Mouse (Mus musculus) spleen, postnatal 4 days (tissue): ENCODE measurements around the gene Zbtb2.
A peak's percentile ranks its signal among the peaks of the same experiment; 100 is the strongest.

Experiments used
- DNase-seq, 2 experiments: peaks; one replicate each; pipeline ENCODE4 v3.0.0; 2022; ENCODE audit warnings: low spot score in 2 of 2

Gene Zbtb2

DNA sequence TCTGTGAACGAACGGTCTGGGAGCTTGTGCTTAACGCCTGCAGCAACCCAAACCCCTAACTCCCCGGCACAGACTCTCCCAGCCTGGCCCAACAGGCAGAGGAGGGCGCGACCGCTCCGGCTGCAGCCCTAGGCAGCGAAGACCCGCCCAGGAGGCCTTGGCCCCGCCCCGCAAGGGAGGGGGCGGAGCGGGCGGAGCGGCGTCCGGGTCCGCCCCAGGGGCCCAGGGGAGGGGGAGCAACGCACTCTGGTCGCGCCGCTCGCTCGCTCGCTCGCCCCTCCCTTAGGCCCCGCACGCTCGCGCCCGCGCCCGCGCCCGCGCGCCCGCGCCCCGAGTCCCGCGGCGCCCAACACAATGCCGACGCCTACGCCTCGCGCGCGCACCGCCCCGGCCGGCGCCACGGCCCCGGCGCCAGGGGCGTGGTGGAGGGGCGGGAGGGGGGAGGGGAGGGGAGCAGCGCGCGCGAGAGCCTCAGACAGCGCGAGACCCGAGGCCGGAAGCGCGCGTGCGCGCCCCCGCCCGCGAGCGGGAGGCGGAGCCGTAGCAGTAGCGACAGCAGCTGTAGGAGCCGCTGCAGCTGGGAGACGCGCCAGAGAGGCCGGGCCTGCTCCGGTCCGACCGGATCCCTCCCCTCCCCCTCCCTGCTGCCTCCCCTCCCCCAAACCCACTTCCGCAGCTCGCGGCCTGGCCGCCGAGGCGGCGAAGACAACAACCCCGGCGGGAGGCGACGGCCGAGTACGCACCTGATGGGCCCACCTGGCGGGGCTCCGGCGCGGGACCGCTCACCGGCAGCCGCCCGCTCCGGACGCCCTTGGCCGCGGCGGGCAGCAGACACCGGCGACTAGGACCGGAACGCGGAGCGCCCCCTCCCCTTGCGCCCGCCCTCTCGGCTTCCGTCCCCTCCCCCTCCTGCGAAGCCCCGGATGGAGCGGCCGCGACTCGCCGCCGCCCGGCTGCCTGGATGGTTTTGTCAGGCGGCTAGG is 1.0 kb downstream of the Zbtb2 start:
- peak; percentile 93 to 95 for DNase-seq

DNA sequence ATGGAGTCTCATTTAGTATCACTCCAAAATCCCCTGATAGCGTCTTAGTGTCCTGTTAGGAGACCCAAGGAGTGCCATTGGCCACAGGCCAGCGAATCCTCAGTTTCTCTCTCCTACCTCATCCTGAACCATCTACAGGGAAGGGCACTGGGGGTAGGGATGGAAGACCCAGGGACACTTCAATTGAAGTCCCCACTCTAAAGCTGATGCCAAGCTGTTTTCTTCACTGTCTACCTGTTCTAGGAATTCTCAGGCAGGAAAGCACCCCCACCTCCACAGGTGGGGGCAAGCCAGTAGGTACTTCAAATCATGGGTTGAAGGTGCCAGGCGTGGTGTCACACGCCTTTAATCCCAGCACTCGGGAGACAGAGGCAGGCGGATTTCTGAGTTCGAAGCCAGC is 3.7 kb downstream of the Zbtb2 start:
- no peak for DNase-seq

DNA sequence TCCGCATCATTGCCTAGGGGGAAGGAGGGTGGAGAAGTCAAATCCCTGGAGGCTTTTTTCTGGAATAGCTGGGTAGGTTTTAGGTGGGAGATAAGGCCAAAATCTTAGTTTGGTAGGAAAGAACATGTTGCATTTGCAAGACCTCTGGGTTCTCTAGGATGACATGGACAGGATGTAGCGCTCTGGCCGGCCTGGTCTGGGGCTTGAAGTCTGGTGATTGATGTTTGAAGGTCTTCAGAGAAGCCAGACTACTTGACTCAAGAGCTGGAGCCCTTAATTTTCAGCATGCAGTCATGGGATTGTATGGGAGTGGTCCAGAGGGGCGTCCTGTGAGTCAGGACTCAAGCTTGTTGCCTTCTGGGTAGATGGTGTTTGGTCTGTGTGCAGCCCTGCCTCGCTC is 7.2 kb downstream of the Zbtb2 start:
- DNase-seq = no peak

DNA sequence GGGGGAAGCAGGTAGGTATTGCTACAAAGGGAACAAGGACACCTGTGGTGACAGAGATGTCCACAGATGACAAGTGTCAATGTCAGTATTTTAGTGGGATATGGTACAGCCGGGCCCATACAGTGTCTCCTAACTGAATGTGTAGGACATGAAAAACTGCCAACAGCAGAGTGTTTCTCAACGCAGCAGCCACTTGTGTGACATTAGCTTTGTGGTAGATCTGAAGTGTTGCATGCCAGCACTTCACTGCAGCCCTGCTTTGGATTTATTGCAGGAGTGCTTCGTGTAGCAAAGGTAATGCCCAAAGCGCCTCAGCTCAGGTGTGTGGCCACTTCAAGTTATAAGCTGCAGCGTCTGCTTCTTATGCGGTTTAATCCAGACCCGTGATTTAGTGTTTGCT is 11.0 kb downstream of the Zbtb2 start:
- no peak for DNase-seq

DNA sequence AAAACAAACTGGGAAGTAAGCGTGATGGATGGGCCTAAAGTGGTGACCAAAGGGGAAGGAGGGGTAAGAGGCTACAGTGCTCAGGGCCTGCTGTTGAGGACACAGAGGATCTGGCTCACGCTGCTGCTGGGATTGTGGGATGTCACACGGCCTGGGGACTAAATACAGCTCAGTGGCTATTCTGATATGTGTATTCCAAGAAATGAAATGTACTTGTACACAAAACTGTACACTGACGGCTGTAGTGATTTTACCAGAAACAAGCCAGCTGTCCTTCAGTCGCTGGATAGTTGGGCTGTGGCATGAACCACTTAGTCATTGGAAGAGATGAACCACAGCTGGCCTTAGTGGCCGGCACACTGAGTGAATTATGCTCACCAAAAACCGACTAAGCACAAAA is 11.4 kb downstream of the Zbtb2 start:
- DNase-seq = no peak

DNA sequence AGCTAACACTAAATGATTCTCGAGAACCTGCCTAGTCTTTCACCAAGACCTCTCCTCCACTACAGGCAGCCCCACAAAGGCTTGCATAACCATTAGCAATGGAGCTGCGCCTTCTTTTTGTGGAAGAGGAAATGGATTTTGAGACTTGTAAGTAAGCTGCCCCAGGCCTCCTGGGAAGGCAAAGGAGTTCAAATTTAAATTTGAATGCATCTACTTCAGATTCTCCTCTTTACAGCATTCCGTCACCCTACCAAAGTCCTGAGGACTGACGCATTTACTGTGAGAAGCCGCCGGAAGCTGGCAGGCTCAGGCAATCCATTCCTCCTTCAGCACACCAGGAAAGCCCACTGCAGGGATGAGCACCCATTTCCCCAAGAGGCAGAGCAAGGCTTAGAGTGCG is 12.6 kb downstream of the Zbtb2 start:
- DNase-seq = no peak

DNA sequence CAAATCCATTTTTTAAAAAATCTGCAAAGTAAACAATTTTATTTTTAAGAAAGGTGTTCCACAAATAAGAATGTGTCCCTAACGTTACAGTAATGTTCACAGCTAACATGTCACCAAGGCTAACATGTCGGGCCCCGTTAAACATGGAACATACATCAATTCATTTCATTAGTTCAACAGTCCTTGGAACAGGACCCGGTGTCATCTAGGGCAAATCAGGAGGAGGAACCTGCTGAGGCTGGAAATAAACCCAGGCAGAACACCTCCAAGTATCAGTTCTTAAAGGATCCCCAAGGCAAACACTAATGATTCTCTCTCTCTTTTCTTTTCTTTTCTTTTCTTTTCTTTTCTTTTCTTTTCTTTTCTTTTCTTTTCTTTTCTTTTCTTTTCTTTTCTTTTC is 13.2 kb downstream of the Zbtb2 start:
- no peak for DNase-seq

DNA sequence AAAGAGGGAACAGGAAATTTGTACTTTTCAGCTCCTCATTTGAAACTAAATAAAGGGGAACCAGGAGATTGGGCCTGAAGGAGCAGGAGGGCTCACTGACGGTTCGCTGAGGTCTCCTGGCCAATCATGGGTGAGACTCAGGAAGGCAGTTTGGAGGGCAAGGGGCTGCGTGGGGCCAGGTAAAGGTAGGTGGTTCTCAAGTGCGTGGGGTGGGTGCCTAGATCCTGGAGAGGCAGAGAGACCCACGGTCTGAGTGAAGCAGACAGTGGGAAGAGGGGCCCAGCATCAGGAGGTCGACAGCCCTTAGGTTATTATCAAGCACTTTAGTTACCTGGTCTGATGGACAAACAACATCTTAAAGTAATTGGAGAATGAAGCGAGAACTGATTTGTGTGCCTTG is 13.7 kb downstream of the Zbtb2 start:
- DNase-seq = no peak

DNA sequence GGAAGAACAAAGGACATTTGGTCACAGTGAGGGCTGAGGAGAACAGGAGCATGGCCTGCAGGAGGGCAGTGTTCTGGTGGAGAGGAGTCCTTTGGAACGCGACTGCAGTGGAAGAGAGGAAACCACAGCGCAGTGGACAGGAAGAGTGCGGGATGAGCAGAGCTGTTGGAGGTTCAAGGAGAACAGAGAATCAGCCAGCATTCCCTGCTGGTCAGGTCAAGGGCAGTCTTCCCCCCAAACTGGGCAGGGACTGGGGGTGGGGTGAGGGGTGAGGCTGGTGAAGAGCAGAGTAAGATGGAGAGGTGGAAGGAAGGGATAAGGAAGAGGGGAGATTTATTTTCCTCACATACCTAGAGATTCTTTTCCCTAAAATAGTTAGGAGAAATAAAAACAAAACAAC is 14.3 kb downstream of the Zbtb2 start:
- no peak for DNase-seq

DNA sequence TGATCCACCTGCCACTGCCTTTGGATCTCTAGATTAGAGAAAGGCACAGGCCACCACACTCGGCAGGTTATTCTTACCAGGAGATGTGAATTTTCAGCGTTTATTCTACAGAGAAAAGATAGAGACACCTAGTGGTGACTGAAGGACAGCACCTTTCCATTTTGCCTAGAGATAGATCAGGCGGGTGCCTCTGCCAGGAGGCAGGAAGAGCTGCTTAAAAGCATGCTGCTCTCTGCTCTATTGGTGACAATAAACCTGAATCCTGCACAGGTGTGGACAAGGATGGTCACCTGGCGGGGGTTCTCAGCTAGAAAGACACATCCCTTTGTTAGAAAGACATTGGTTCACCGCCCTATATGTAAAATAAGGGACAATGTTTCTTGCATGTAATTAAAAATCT is 15.9 kb downstream of the Zbtb2 start:
- no peak for DNase-seq

DNA sequence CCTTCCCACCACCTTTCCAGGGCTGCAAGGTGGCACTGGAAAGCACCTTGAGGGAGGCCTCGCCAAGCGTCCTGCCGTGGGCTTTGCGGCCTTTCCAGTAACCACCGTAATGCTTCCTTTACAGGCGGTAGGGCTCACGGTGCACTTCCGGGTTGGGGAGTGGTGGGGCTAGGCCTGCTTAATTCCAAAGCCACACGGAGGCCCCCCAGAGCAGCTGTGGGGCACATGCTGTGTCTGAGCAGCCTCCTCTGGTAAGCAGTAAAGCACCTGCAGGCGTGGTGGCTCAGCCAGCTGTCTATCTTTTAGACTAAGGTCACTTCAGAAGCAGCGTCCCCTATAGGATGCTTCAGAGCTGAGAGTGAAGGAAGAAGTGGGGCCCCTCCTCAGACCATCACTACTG is 17.8 kb downstream of the Zbtb2 start:
- no peak for DNase-seq

DNA sequence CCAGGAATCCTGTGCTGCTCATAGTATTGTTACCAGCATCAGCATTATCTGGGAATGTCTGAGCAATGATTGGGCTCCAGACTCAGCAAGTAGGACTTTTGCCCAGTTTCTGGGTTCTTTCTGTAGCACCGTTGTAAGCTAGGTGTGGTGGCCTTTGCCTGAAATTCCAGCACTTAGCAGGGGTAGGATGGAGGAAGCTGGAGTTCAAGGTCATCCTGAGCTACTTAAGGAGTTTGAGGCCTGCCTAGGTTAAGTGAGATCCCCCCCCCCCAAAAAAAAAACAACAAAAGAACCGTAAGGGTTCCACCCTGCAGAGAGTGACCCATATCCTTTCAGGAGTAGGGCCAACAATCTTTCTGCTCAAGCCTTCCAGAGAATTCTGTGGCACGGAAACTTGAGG is 23.3 kb downstream of the Zbtb2 start:
- DNase-seq = no peak

DNA sequence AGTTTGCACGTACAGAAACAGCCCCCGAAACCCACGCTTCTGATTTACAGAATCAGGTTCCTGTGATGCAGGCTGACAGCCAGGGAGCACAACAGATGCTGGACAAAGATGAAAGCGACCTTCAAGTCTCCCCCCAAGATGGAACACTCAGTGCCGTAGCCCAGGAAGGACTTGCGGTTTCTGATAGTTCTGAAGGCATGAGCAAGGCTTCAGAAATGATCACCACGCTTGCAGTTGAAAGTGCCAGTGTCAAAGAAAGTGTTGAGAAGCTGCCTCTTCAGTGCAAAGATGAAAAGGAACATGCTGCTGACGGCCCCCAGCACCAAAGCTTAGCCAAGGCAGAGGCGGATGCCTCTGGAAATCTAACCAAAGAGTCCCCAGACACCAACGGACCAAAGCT is 30.5 kb downstream of the Zbtb2 start:
- no peak for DNase-seq

DNA sequence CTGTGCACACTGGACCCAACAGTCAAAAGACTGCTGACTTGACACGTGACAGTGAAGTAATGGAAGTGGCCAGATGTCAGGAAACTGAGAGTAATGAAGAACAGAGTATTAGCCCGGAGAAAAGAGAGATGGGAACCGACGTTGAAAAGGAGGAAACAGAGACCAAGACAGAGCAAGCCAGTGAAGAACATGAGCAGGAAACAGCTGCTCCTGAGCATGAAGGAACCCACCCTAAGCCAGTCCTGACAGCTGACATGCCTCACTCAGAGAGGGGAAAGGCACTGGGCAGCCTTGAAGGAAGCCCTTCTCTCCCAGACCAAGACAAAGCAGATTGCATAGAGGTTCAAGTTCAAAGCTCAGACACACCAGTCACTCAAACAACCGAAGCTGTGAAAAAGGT is 31.3 kb downstream of the Zbtb2 start:
- no peak for DNase-seq

DNA sequence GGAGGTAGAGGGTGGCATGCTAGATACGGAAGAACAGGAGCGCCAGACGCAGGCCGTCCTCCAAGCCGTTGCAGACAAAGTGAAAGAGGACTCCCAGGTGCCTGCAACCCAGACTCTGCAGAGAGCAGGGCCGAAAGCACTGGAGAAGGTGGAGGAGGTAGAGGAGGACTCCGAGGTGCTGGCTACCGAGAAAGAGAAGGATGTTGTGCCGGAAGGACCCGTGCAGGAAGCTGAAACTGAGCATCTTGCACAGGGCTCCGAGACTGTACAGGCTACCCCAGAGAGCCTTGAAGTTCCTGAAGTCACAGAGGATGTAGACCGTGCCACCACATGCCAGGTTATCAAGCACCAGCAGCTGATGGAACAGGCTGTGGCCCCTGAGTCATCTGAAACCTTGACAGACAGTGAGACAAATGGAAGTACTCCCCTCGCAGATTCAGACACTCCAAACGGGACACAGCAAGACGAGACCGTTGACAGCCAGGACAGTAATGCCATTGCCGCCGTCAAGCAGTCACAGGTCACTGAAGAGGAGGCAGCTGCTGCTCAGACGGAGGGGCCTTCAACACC is 31.9 kb downstream of the Zbtb2 start:
- DNase-seq = no peak

DNA sequence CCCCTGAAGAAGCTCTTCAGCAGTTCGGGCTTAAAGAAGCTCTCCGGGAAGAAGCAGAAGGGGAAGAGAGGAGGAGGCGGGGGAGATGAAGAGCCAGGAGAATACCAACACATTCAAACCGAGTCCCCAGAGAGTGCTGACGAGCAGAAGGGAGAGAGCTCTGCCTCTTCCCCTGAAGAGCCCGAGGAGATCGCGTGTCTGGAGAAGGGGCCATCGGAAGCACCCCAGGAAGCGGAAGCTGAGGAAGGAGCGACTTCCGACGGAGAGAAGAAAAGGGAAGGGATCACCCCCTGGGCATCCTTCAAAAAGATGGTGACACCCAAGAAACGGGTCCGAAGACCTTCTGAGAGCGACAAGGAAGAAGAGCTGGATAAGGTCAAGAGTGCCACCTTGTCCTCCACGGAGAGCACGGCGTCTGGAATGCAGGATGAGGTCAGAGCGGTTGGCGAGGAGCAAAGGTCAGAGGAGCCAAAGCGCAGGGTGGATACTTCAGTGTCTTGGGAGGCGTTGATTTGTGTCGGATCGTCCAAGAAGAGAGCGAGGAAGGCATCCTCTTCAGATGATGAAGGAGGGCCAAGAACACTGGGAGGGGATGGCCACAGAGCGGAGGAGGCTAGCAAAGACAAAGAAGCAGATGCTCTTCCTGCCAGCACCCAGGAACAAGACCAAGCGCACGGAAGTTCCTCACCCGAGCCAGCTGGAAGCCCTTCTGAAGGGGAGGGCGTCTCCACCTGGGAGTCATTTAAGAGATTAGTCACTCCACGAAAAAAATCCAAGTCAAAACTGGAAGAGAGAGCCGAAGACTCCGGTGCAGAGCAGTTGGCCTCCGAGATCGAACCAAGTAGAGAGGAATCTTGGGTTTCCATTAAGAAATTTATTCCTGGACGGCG is 33.3 kb downstream of the Zbtb2 start:
- DNase-seq = no peak

DNA sequence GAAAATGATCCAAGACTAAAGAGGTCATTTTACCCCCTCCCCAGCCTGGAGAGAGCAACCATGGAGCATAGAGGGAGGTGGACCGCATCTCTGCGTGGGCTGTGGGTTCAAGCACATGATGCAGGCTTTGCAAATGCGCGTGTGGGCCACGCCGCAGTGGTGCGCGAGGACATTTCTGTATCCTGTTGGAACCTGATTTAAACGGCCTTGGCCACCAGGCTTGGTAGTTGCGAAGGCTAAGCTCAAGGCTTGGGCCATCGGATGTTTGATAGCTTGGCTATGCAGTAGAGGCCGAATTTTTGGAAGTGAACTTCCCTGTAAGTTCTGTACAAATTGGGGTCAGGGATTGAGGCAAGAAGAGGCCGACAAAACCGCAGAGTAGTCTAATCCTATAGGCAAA is 40.3 kb downstream of the Zbtb2 start:
- no peak for DNase-seq

DNA sequence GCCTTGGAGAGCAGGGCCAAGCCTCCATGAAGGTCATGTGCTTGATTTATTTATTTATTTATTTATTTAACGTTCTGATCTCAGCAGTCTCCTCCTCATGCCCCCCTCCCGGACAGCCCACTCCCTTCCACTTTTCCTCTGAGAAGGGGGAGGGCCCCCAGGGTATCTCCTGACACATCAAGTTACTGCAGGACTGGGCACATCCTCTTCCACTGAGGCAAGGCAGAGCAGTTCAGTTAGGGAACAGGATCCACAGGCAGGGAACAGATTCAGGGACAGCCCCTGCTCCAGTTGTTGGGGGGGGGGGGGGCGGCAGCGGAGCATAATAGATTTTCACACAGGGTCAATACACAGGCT is 40.8 kb downstream of the Zbtb2 start:
- no peak for DNase-seq

DNA sequence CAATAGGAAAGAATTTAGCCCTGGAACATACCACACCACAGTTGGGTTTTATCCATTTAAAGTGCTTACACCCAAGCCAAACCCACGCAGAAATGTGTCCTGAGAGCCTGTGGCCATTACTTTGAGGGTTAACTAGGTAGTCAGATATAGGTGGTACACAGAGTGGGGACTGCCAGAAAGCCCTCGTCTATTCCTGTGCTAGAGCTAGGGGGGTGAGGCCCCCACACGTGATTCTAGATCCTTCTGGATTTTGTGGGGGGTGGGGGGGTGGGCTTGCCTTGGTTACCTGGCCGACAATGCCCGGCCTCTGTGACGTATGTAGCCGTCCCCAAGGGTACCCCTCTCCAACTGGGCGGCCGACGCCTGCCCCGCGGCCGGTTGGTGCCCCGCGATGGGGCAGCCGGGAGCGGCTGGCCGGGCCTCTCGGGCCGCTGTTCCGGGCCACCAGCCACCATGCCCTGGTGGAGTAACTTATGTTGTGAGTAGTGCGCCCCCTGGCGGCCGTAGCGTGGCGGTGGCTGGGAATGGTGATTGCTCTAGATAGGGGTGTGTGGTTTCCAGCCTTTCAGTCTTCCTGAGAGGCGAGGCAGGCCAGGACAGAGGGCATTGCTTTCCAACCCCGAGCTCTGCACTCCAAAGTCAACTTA is 41.3 kb downstream of the Zbtb2 start:
- peak; percentile 85 to 94 for DNase-seq

DNA sequence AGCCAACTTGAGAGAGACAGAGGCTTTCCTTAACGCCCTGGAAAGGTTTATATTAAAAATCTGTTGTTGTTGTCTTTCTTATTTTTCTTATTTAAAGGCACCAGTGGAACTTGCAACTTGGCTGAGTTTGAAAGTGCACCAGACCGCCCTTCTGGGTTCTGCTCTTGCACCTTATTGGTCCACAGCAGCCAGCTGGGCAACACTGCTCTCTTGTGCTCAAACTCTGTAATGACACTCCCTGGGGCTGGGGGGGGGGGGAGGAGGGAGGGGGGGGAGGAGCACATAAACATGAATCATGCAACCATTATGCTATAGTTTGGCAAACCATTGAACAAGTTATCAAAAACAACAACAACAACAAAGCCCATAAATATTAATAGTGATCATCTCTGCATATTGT is 46.5 kb downstream of the Zbtb2 start:
- peak; percentile 39 to 68 for DNase-seq

DNA sequence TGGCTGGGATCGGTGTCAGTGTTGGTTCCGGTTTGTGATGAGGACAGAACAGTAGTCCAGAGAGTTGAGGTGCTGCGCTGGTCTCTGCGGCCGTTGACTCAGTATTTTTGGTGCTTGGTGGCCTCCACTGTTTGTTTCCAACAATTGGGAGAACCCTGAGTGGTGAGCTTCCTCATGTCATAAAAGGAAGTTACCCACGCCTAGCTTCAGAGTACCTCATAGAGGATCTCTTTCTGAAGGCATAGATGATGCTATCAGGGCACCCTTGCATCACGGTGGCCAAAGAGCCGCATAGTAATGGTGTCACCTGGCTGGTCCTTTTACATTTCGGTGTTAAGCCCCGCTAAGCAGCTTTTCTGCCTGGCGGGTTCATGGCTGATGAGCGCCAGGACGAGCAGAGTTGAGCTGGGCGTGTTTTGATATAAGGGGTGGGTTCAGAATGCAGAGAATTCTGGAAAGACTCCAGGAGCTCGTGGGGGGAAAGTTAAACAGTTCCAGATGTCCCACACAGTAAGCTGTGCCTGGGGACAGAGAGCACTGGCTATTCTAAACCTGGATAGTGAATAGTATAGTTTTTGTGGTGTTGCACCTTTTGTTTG is 48.9 kb downstream of the Zbtb2 start:
- DNase-seq = no peak
